Mouse (Mus musculus) ovary, adult 18-20 months (tissue): ENCODE data around the gene Aox4.

ENCODE experiments used
- DNase-seq: peaks from one replicate; pipeline ENCODE4 v3.0.0; 2022; ENCODE audit warnings: low spot score, mixed read lengths

The Aox4 gene

GRCm38 (mm10) chr1:58244487-58244886, 34.3 kb downstream of the Aox4 start:
- no peak for DNase-seq

GRCm38 (mm10) chr1:58248518-58248917, 38.3 kb downstream of the Aox4 start:
- no peak for DNase-seq

- DNase-seq: no peak
Measured at GRCm38 (mm10) chr1:58253466-58253865, 43.3 kb downstream of the Aox4 start.

- no peak for DNase-seq
Measured at GRCm38 (mm10) chr1:58257195-58257991, 47.2 kb downstream of the Aox4 start.

- no peak for DNase-seq
Measured at GRCm38 (mm10) chr1:58260311-58260710, 50.1 kb downstream of the Aox4 start.

- no peak for DNase-seq
Measured at GRCm38 (mm10) chr1:58268231-58268630, 58.0 kb downstream of the Aox4 start.

- DNase-seq: no peak
Measured at GRCm38 (mm10) chr1:58270807-58271569, 60.8 kb downstream of the Aox4 start.

GRCm38 (mm10) chr1:58275879-58276278, 65.7 kb downstream of the Aox4 start:
- no peak for DNase-seq

GRCm38 (mm10) chr1:58278026-58278425, 67.8 kb downstream of the Aox4 start, which contains the start of gene Aox2:
TSS of gene Aox2 (plus strand) at chr1:58278326.
- DNase-seq: no peak

GRCm38 (mm10) chr1:58278513-58278912, 68.3 kb downstream of the Aox4 start:
- DNase-seq: no peak

- DNase-seq: no peak
Measured at GRCm38 (mm10) chr1:58280381-58280780, 70.2 kb downstream of the Aox4 start.

GRCm38 (mm10) chr1:58280939-58281624, 70.9 kb downstream of the Aox4 start:
- no peak for DNase-seq

GRCm38 (mm10) chr1:58281625-58281988, 71.4 kb downstream of the Aox4 start:
- DNase-seq: no peak

- DNase-seq: no peak
Measured at GRCm38 (mm10) chr1:58284505-58284904, 74.3 kb downstream of the Aox4 start.

GRCm38 (mm10) chr1:58288091-58288490, 77.9 kb downstream of the Aox4 start:
- no peak for DNase-seq

- DNase-seq: no peak
Measured at GRCm38 (mm10) chr1:58289863-58290469, 79.8 kb downstream of the Aox4 start.

- DNase-seq: no peak
Measured at GRCm38 (mm10) chr1:58291394-58292300, 81.5 kb downstream of the Aox4 start.

GRCm38 (mm10) chr1:58294730-58295129, 84.5 kb downstream of the Aox4 start:
- DNase-seq: no peak

- DNase-seq: peak; percentile 74
Measured at GRCm38 (mm10) chr1:58296278-58296677, 86.1 kb downstream of the Aox4 start.

GRCm38 (mm10) chr1:58296821-58297220, 86.6 kb downstream of the Aox4 start:
- peak; percentile 65 for DNase-seq

GRCm38 (mm10) chr1:58298347-58298746, 88.2 kb downstream of the Aox4 start:
- DNase-seq: peak; percentile 64
